Mouse (Mus musculus): Measurements from ENCODE around the gene Afap1.

- TF ChIP-seq EP300 (IDR thresholded peaks at IDR 0.05; ENCODE audit: low read depth), result no peak
- TF ChIP-seq CTCF (IDR thresholded peaks at IDR 0.05; ENCODE audit: low read depth), result no peak
Measured at GRCm38 (mm10) chr5:35948225-35948975, 55.3 kb downstream of the Afap1 start.

All from liver, postnatal 0 days (tissue).